Mouse (Mus musculus) ovary, postnatal 10 days (tissue): ENCODE data around the gene Usp30.

Source experiments
- DNase-seq: peaks from one replicate; pipeline ENCODE4 v3.0.0; 2022; ENCODE audit warnings: low spot score

Gene Usp30

DNA sequence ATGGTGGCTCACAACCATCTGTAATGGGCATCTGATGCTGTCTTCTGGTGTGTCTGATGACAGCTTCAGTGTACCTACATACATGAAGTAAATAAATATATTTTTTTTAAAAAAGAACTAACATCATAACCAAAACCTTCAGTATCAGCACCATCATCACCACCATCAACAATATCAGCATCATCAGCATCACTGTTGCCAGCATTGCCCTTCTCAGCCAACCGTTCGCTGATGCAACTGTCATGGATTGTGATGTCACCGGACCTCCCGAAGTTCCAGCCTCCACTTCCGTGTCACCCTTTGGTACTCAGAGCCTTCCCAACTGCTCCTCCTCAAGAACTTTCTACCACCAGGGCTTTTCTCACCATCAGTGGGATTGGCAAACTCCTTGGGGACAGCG, at the start of gene Usp30:
TSS of gene Usp30 (plus strand) at position 301 of the 400 bp plus-strand sequence.
- DNase-seq: no peak

DNA sequence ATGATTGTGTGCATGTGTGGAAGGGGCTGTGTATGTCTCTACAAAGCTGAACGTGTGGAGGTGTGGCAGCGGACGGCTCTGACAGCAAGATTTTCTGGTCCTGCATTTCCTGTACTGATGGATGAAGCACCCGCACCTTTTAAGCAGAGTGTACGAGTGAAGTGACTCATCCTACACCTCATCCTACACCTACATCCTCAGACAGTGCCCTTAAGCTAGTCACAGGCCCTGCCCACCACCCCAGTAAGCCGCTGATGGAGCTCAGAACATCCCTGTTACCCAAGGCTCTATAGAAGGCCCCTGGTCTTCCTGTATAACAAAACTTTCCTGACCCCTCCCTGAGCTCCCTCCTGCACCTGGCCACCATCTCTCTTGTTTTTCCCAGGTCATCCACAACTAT, 40.9 kb upstream of the Usp30 start:
- no peak for DNase-seq

DNA sequence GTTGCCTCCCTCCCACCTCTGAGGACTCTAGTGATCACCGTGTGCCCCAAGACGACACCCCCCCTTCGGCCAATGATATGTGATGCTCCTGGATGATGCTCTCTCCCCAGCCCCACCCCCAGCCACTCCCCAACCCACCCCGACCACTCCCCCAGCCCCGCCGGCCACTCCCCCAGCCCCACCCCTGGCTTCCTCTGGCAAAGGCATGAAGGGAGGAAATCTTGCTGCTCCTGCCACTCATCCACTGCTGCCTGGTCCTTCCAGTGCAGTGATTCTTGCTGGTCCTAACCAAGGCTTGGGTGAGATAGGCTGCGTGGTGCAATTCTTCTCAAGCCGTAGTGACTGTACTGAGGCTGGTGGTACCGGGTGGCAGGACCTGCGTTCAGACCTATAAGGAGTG, 40.4 kb upstream of the Usp30 start:
- no peak for DNase-seq

DNA sequence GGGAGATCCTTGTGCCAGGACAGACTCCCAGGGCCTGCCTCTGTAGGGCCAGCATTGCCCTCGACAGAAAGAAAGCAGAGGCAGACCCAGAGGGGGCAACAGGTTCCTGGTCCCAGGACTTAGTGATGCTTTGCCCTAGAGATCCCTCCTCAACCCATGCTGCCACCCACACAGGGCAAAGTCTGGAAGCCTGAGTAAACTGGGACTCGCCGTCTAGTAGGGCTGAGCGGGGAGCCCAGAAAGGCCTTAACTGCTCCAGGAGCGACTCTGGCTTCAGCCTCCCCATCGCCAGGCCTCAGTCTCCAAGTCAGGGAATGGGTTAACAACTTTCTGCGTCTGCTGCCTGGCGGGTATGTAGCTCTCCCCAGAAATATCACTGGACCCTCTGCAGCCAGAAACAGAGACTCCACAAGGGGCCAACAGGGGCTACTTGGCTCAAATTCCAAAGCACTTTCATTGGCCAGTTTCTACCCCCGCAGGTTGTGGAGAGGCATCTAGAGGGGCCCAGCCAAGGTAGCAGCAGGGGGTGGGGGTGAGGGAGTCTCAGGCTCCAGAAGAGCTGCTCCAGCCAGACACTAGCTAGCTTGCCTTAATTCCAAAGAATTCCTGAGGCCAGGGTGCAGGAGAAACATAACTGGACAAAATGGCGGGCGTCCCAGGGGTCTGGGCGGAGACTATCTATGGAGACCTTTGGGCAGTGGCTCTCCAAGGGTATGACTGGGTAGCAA, 37.9 kb upstream of the Usp30 start:
- DNase-seq: no peak

DNA sequence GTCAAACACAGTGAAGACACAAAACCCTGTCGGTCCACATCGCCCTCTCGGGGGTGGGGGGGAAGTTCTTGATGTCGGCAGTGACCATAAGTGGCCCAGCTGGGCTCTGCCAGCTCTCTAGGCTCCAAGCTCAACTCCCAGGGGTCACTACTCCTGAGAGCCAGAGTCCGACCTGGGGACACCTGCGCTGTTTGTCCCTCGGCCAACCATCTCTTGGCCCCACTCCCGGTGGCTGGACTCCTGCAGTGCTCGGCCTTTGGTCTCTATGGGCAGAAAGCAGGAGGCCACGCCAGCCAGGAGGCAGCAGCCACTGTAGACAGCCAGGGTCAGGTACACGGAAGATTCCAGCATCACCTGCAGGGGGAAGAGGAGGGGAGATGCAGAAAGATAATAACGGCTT, 37.1 kb upstream of the Usp30 start:
- no peak for DNase-seq

DNA sequence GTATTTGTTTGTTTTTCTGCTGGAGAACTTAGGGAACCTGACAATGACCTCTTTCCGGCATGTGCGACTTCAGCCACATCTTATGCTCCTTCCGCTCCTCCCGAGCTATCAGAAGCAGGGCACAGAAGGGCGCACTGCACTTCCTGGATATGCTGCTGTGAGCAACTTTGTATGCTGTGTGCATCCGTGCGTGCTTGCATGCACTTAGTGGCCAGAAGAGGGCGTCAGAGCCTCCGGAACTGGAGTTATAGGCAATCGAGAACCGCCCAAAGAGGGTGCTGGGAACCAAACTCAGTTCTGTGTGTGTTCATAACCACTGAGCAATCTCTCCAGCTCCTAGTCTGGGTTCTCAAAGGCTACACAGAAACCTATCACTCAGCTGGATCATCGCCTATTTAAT, 34.6 kb upstream of the Usp30 start:
- DNase-seq: no peak

DNA sequence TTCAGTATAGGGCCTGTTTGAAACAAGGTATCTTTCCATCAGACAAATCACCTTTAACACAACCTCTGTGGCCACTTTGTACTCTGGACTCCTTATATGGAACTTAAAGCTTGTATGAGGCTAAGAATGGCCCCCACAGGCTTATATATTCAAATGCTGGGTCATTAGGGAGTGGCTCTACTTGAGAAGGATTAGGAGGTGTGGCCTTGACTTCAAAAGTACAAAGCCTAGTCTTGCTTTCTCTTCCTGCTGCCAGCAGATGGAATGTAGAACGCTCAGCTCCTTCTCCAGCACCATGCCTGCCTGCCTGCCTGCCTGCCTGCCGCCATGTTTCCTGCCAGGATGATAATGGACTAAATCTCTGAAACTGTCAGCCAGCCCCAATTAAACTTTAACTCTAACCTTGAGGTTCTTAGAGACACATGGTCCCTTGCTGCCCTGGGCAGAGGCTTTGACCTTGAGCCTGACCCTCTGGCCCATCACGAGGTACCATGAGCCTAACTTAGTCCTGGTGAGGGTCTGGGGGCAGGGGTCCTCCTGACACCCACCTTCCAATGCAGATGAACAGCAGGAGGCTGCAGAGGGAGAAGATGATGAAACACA, 33.0 kb upstream of the Usp30 start:
- DNase-seq: no peak

DNA sequence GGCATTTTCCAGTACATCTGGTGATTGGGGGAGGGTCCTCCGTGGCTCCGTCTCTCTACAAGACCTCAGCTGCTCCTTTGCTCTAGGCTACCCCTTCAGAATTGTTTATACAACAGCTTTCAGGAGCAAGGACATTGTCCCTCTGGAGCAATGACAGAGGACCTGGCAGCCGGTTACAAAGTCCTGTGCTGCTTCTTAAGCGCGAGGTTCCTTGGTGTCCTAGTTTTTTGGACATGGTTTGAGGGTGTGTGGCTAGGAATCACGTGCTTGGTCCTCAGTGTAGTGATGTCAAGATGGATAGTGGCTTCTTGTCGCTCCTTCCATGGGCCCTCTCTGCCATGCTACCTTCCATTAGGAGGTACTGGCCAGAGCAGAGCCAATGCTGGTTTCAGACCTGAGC, 30.9 kb upstream of the Usp30 start:
- DNase-seq: no peak

DNA sequence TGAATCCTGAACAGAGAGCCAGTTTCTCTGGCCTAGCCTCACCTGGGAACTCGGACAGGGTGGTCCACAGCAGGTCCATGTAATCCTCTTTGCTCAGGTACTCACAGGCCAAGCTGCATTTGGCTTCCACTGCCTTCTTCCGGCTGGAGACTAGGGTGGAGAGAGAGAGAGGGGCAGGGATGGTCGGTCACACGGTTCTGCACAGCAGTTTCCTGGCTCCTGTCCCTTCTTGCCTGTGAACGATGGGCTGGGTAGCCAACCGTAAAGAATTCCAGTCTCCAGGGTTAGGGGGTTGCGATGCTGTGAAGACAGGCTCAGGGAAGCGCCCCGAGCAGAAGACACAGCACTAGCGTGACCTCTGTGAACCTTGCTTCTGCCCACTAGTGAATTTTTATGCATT, 30.1 kb upstream of the Usp30 start:
- no peak for DNase-seq

DNA sequence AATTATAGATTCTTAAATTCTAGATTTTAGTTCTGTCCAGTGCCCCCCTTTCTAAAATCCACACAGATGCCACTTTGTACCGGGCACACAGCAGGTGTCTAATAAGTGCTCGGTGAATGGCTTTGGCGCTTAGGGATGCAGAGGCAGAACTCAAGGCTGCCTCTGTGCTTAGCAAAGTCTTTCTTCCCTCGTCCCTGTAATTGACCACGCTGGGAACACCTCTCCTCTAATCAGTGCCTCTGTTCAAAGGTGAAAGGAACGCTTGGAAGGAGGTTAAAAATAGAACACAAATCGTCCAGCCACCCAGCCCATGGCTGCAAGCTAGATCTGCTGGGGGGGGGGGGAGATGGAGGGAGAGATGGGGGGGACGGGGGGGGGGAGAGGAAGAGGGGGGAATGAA, 24.8 kb upstream of the Usp30 start:
- DNase-seq: no peak

DNA sequence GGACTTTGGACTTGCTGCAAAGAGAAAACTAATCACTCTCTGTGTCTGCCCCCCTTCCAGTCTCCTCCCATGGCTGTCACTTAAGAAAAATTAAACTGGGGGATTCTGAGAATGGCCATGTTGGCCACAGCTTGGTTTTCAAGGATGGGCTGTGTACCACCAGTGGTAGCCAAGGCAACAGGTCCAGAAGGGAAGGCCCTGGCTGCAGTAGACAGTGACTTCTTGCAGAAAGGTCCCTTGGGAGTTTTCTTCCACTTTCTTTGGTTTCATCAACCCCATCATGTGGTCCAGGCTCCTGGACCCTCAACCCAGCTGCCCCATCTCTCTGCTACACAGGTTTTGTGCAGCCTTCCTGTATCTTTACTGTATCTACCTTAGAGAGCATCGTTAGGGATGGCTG, 24.4 kb upstream of the Usp30 start:
- no peak for DNase-seq

DNA sequence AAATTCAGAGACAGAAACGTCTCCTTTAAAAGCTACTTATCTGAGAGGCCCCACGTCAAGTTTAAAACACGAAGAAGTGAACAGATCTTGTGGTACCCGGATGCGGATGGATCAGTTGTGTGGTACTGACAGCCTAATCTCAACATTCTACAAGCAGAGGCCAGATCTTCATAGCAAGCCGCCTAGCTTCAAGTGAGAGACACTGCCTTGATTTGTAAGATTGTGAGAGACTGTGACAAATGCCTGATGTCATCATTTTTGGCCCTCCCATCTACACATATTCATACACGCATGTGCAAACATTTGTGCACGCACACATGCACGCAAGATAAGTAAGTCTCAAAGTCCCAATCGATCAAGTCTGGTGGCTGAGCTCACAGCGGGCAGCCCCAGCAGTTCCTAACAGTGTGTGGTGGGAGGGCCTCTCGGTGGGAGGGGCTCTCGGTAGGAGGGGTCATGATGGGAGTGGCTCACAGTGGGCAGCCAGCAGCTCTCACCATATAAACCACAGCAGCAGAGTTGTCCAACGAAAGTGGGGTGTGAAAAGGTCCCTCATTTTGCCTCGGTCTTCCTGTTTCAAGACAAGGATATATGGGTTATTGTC, 23.8 kb upstream of the Usp30 start:
- DNase-seq: no peak

DNA sequence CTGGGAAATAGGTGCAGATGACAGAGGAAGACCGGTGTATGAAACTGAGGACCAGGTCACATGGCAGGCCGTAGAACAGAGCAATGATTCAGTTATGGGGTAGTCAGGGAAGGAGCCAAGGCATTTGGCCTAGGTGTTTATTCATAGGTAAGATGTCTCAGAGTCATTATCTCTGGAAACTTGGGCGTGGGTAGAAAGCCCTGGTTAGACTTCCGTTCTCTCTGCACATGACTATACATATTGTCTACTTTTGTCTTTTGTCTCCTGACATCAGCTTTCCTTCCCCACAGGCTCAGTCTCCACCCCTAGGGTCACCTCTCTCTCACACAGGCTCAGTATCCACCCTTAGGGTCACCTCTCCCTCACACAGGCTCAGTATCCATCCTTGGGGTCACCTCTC, 21.5 kb upstream of the Usp30 start:
- no peak for DNase-seq

DNA sequence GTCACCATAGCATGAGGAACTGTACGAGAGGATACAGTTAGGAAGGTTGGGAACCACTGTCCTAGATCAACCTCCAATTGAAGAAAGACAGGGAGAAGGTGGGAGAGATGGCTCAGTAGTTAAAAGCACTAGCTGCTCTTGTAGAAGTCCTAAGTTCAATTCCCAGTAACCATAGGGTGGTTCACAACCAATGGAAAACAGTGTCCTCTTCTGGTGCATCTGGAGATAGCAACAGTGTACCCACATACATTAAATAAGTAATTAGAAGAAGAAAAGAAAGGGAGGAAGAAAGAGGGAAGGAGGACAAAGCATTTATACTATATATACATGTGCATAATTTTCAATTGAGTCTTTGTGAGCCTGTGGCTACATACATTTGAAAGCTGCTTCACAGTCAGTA, 20.1 kb upstream of the Usp30 start:
- no peak for DNase-seq

DNA sequence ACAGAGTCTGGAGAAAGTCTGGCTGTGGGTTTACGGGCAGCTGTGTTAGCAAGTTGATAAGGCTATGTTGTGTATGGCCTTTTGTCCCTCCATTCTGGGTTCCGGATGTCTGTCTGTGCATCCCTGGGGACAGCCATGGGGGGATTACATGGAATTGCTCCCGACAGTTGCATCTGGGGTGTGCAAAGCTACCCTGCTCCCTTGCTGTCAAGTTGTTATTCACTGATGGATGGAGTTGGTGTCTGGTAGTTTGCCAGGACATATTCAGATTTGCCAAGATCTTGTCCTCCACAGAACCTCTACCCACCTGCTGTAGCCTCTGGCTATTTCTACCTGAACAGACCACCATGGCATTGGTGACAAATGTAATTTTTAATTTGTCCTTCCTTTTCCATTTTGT, 19.1 kb upstream of the Usp30 start:
- DNase-seq: no peak

DNA sequence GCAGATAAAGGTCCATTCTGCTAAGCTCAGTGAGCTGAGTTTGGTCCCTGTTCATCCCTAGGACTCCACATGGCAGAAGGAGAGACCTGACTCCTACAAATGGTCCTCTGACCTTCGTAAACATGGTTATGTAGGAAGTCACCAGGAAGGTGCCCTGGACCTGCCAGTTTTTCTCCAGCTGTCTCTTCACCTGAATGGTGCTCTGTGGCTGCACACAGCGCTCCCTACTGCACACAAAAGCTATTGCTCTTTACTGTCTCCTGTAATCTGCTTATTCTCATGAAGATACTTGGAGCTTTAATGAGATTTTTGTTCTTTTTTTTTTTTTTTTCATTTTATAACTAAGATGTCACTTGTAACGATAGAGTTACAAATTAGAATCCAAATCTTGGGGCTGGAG, 18.7 kb upstream of the Usp30 start:
- no peak for DNase-seq

DNA sequence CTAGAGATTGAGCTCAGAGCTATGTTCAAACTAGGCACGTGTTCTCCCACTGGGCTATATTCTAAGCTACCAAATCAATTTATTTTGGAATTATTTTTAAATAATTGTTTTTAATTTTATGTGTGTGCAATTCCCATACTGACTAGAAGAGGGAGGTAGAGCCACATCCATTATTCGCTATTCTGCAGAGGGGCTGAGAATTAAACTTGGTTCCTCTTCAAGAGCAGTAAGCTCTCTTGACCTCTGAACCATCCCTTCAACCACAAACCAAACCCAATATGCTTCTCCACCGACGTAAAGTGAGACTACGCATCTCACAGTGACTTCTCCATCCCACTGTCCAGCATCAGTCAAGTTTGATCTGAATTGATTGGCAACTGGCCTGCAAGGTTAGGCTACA, 18.1 kb upstream of the Usp30 start:
- DNase-seq: no peak

DNA sequence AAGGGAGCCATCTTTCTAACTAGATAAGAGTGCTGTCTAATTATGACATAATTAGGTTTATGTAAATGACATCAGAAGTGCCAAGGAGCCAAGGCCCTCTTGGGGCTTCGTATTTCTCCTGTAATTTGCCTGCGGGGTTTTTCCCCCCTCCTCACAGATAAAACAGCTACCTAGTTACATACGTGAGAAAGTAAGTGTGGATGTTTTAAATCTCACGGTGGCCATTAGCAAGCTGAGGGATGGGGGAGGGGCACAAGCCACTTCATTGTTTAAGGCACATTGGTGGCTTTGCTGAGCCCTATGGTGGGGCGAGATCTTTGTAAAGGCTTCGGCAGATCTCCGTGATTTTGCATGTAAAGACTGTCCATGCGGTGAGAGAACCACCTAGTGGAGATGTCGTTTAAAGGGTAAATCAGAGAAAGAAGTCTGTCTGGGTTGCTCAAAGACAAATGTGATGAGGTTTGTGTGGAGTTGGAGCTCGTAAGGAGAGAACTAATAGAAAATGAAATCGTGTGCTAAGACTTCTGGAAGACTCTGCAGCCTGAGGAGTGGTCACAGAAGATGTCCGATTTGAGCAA, 16.4 kb upstream of the Usp30 start:
- no peak for DNase-seq

DNA sequence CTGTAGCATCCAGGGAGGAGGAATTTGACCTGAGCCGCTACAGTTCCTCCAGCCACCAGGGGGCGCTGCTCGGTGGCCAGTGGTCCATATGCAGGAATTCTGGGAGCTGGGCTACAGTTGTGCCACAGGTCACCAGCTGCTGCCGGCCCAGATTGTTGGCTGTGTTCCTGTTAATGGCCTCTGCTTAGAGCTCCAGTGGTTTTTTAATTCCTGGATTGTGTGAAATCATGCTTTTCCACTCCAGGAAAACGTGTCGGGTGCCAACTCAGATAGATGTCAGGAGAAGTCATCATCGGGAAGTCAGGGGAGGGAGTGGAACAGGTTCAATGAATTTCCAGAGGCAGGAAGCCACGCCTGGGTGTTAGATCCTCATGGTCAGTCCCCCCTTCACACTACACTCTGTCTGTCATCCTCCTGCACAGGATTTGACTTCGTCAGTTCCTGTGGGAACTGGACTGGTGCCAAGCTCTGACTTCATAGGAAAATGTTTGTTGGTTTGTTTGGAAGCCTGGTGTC, 13.0 kb upstream of the Usp30 start:
- peak; percentile 30 for DNase-seq

DNA sequence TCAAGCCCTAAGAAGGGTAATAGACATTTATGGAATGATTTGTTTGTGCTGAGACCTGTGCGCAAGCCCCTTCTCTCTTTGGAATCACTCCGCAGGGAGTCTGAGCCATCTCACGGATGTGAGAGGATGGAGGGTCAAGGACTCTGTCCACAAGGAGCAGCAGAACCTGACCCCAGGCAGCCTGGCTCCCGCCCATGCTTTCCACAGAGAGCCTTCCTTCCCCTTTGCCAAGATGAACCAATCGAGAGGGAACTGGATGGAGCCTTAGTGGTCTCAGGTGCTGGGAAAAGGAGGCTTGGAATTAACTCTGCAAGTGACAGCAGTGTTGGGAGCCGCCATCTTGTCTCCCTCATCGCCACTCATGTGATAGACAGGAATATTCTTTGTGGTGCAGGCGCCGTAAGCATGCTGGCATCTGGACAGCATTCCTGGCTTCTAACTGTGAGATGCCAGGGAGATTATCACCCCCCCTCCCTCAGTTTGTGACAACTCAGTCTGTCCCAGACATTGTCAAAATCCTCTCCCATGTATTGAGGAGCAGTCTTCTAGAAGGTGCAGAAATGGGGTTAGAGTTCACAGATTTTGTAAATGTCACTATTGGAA, 8.0 kb upstream of the Usp30 start:
- DNase-seq: no peak

DNA sequence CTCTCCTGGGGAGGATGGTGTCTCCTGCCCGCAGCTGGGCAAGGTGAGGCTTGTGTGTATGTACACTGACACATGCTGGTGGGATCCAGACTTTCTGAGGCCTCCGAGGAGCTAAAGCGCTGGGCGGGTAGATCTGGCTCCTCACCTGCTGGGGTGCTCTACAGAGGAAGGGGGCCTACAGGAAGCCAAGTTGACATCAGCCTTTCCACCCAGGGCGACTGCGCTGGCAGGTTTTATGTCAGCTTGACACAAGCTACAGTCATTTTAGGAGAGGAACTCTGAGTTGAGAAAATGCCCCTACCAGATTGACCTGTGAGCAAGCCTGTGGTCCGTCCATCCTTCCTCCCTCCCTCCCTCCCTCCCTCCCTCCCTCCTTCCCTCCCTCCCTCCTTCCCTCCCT, 3.6 kb upstream of the Usp30 start:
- DNase-seq: no peak

DNA sequence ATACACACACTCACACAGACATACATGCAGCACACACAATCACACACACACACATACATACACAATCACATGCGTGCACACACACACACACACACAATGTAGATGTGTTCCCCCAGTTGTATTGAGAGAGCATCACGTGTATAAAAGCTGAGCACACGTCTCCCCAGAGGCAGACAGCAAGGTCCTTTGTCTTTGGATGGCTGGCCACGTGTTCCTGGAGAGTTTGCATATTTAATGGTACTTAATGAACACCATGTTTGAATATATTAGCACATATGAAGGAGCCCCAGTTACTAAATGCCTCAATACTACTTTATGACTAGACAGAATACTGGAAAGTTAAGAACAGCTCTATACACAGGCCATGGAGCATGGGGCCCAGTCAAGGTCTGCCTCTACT, 1.3 kb upstream of the Usp30 start:
- no peak for DNase-seq

DNA sequence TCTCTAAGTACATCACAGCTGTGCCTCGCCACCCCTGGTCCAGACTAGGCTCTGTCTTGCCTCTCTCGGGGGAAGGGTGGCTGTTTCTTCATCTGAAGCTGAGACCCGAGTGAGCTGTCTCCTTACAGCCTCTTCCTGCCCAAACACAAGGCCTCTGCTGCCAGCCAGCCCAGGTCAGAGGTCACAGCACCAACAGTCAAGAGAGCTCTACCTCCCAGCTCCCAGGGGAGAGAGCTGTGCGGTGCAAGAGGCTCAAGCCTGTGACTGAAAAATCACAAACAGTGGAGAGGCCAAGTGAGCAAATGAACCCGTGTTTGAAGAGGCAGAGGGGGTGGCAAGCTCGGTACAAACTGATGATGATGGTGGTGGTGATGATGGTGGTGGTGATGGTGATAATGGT, 1.3 kb downstream of the Usp30 start:
- DNase-seq: no peak
